Mouse (Mus musculus): ENCODE measurements around the gene Mrpl23.

GRCm38 (mm10) chr7:142588282-142588941, 55.9 kb downstream of the Mrpl23 start:
- TF ChIP-seq CTCF (IDR thresholded peaks at IDR 0.05; ENCODE audit: low read depth) = no peak
- TF ChIP-seq EP300 (IDR thresholded peaks at IDR 0.05; ENCODE audit: low read depth) = no peak

Data from liver, postnatal 0 days (tissue).